Mouse (Mus musculus): ENCODE measurements around the gene Smpdl3b. TPM values are rescaled to one million over a fixed set of nuclear protein-coding genes. Genes with fewer than 3 reads are reported as not detected.
"Not testable (repeated sequence)": the region's sequence is repeated elsewhere in the genome, so short reads cannot be mapped to it uniquely, and the experiment has no call there.

The Smpdl3b gene
- polyA plus RNA-seq, 1 experiment: 0.38 TPM

DNA sequence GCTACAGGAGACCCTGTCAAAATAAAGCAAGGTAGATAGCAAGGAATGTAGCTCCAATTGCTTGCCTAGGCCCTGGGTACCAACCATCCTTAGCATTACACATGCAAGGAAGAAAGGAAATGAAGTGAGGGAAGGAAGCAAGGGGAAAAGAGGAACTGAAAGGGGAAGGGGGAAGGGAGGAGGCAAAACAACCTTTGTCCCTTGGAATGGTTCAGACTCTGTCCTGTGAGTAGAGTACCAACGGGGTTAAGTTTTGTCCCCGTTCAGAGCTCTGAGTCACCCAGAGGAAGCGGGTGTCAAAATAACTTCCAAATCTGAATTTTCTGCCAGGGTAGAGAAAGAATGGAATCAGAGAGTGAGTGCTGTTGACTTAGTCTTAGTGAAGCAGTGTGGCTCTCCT, 3.2 kb upstream of the Smpdl3b start:
- Histone ChIP-seq H3K36me3 (replicated peaks; ENCODE audit: low read length) (no peaks in the 10 kb centered on the region), H3K4me3 (replicated peaks) (no peak overlapping the region), H3K27me3 (replicated peaks) (peaks cover 29% of the 10 kb centered on the region), H3K4me1 (peaks cover 28% of the 10 kb centered on the region), H3K9me3 (no peaks in the 10 kb centered on the region)
- TF ChIP-seq GATA1 (IDR thresholded peaks at IDR 0.05; ENCODE audit: borderline replicate concordance, low read length): no peak
- TF ChIP-seq FLI1 (IDR thresholded peaks at IDR 0.05; ENCODE audit: low read length): no peak

DNA sequence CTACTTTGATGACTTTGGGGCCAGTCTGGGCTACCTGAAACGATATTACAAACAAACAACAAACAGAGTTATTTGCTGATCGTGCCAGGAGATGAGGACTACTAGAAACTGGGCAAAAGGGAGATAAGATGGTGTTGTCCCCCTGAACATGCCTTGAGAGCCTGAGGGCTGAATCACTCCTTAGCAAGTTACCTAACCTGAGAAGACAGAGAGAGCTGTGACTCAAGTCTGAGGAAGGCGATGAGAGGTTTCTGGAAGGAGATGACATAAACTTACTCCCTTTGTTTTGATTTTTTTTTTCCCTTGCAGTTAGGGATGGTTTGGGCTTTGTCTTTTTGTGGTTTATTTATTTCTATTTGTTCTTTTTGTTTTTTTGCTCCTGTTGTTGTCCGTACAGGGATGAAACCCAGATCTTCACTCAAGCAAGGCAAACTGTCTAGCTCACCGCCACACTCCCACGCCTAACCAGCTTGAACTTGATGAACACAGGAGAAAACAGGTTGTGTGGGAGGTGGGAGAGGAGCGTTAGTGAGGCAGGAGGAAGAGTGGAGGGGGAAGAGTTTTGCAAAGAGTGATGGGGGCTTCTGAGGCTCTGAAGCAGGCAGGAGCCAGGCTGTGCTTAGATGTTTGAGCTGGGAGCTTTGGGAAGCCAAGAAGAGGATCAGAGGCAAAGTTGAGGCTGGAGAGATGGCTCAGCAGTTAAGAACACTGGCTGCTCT, 740 bp upstream of the Smpdl3b start:
- peaks cover 39% of the 10 kb centered on the region for H3K27me3 ChIP-seq (replicated peaks)
- TF ChIP-seq GATA1 (IDR thresholded peaks at IDR 0.05; ENCODE audit: borderline replicate concordance, low read length) (no peak), FLI1 (IDR thresholded peaks at IDR 0.05; ENCODE audit: low read length) (no peak)
- no peaks in the 10 kb centered on the region for H3K9me3 ChIP-seq

DNA sequence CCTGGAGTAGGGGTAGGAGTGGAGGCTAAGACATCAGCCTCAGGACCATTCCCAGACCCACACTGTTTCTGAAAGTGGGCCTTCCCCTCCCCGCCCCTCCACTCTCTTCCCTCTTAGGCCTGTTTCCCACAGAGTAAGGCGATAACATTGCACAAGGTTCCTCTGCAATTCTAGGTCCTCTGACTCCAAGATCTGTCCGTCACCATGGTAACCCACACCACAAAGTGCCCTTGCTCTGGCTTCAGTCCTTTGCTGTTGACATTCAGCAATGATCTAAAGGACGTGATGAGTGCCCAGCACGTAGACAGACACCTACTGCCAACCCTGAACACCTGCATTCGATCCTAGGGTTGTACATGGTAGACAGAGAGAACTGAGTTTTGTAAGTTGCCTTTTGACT, 4.1 kb downstream of the Smpdl3b start:
- H3K4me3 ChIP-seq (replicated peaks): no peak overlapping the region

More for the DNA sequence above, 740 bp upstream of the Smpdl3b start:
- no peaks in the 10 kb centered on the region for H3K36me3 ChIP-seq (replicated peaks; ENCODE audit: low read length)
- H3K4me3 ChIP-seq (replicated peaks): peak overlapping the region; percentile 90
- peaks cover 34% of the 10 kb centered on the region for H3K4me1 ChIP-seq

DNA sequence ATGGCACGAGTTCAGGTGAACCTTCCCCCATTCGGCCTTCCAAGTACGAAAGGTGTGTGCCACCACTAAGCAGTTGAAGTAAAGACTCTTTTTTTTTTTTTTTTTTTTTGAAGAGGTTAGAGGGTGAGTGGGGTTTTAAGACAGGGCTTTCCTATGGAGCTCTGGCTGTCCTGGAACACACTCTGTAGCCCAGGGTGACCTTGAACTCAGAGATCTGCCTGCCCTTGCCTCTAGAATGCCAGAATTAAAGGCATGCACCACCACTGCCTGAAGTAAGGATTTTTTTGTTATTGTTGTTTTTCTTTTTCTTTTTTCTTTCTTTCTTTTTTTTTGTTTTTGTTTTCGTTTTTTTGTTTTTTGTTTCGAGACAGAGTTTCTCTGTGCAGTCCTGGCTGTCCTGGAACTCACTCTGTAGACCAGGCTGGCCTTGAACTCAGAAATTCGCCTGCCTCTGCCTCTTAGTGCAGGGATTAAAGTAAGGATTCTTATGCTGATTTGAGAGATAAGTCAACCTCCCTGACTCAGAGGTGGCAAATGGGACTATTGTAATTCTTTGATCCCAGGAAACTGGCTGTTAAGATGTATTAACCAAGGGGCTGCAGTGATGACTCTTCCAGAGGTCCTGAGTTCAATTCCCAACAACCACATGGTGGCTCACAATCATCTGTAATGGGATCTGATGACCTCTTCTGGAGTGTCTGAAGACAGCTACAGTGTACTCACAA, 7.6 kb downstream of the Smpdl3b start:
- peaks cover 7% of the 10 kb centered on the region for H3K27me3 ChIP-seq (replicated peaks)
- H3K36me3 ChIP-seq (replicated peaks; ENCODE audit: low read length): no peaks in the 10 kb centered on the region
- H3K4me1 ChIP-seq: peaks cover 40% of the 10 kb centered on the region
- TF ChIP-seq FLI1 (IDR thresholded peaks at IDR 0.05; ENCODE audit: low read length) (no peak), GATA1 (IDR thresholded peaks at IDR 0.05; ENCODE audit: borderline replicate concordance, low read length) (no peak)
- no peaks in the 10 kb centered on the region for H3K9me3 ChIP-seq
- no peak overlapping the region for H3K4me3 ChIP-seq (replicated peaks)

More for the DNA sequence above, 4.1 kb downstream of the Smpdl3b start:
- Histone ChIP-seq H3K4me1 (peaks cover 34% of the 10 kb centered on the region), H3K9me3 (no peaks in the 10 kb centered on the region), H3K36me3 (replicated peaks; ENCODE audit: low read length) (no peaks in the 10 kb centered on the region), H3K27me3 (replicated peaks) (peaks cover 32% of the 10 kb centered on the region)
- TF ChIP-seq GATA1 (IDR thresholded peaks at IDR 0.05; ENCODE audit: borderline replicate concordance, low read length): no peak
- TF ChIP-seq FLI1 (IDR thresholded peaks at IDR 0.05; ENCODE audit: low read length): no peak

DNA sequence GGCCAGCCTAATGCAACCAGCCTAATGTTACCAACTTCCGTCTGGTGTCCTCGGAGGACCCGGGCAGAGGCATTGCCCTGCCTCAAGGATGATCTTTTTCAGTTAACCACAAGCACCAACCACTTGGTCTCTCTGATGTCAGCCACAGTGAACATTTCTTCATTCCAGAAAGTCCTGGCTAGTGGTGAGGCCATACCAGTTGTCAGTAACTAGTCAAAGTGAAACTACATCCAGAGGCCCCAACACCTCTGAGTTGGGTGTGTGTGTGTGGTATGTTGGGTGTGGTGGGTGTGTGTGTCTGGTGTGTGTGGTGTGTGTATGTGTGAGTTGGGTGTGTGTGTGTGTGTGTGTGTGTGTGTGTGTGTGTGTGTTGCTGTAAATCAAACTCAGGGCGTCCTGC, 8.3 kb downstream of the Smpdl3b start:
- Histone ChIP-seq H3K4me3 (replicated peaks) (peak overlapping the region; percentile 31), H3K27me3 (replicated peaks) (peaks cover 6% of the 10 kb centered on the region), H3K4me1 (peaks cover 46% of the 10 kb centered on the region), H3K9me3 (no peaks in the 10 kb centered on the region), H3K36me3 (replicated peaks; ENCODE audit: low read length) (no peaks in the 10 kb centered on the region)
- TF ChIP-seq GATA1 (IDR thresholded peaks at IDR 0.05; ENCODE audit: borderline replicate concordance, low read length) (no peak), FLI1 (IDR thresholded peaks at IDR 0.05; ENCODE audit: low read length) (no peak)

DNA sequence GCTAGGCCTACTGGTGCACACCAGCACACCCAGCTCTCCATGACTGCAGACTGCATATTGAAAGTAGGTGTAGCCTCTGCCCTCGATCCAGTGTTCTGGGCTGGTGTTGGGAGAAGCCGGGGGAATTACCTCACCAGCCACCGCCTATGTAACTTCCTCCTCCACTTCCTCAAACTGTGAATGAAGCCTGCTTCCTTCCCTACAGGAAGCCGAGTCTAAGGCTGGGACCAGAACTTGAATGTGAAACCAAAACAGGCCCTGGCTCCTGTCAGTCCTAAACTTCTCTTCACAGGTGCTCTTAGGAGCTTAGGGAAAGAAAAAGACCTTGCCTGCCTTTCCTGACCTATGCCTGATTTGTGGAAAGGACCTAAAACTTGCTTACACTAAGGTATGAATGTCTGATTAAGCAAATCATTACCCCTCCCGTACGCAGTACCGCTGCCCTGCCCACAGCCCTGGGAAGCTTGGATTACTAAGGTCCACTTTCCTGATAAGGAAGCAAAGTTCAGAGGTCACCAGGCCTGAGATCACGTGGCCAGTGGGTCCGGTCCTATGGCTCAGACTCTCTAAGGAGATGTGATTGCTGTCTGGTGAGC, 9.3 kb downstream of the Smpdl3b start:
- H3K36me3 ChIP-seq (replicated peaks; ENCODE audit: low read length): no peaks in the 10 kb centered on the region
- H3K9me3 ChIP-seq: no peaks in the 10 kb centered on the region
- peak overlapping the region; percentile 86 for H3K4me3 ChIP-seq (replicated peaks)
- peaks cover 47% of the 10 kb centered on the region for H3K4me1 ChIP-seq
- no peak for TF ChIP-seq FLI1 (IDR thresholded peaks at IDR 0.05; ENCODE audit: low read length)
- no peak for TF ChIP-seq GATA1 (IDR thresholded peaks at IDR 0.05; ENCODE audit: borderline replicate concordance, low read length)
- H3K27me3 ChIP-seq (replicated peaks): peaks cover 2% of the 10 kb centered on the region

DNA sequence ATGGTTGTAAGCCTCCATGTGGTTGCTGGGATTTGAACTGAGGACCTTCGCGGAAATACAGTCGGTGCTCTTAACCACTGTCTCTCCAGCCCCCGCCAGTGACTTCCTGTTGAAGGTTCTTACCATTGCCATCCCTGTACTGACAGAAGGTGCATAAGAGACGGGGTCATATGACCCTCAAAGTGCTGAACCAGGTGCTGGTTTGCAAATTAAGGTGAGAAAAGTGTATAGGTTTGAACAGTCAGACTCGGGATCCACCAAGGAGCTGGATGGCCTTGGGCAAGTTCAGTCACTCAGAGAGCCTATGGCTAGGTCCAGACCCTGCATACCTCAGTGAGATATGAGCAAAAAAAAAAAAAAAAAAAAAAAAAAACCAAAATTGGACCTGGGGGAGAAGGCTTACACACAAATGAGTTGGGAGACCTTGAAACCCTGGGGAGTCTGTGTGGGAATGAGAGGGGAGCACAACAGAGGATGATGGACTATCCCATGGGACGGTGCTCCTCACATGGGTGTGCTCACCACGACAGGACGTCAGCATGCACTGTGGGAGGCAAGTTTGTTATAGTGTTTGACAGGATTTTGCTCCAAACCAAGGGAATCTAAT, 10.0 kb downstream of the Smpdl3b start:
- TF ChIP-seq FLI1 (IDR thresholded peaks at IDR 0.05; ENCODE audit: low read length): no peak
- no peak for TF ChIP-seq GATA1 (IDR thresholded peaks at IDR 0.05; ENCODE audit: borderline replicate concordance, low read length)
- H3K36me3 ChIP-seq (replicated peaks; ENCODE audit: low read length): no peaks in the 10 kb centered on the region
- H3K27me3 ChIP-seq (replicated peaks): peaks cover 2% of the 10 kb centered on the region
- H3K9me3 ChIP-seq: no peaks in the 10 kb centered on the region
- peak overlapping the region; percentile 86 for H3K4me3 ChIP-seq (replicated peaks)
- H3K4me1 ChIP-seq: peaks cover 50% of the 10 kb centered on the region

DNA sequence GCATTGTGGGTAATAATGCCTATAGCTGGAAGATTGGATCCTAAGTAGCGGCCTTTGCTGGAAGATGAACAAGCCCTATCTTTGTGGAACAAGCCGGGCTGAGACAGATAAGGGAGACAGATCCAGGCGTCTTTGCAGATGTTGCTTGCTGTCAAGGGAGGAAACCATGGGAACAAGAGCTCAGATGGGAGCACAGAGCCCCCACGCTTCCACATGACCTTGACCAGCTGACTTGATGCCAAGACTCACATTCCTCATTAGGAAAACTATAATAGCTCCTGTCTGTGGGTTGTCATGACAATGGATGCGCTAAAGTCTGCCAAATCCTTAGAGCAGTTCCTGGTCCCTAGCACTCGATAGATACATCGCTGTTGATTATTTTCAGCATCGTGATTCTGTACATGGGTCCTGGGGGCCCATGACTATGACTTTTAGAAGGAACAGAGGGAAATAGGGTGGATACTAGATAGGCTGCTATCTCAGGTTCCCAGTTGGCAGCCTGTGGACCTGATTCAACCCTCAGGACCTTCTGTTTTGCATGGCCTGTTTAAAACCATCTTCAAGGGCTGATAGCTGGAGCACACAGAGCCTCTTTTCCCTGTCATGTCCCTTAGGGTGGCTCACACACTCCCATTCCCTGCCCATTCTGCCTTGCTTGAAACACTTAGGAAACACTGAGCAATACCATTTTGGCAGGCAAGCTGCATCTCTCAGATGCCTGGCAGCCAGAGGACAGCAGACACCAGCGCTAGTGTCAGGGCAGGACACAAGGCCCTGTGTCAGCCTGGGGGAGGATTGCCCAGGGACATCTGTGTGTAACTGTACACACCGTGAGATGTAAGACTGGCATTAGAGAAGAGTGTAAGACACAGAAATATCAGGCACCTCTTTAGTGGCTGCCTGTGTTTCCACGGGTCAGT, 12.8 kb downstream of the Smpdl3b start:
- Histone ChIP-seq H3K36me3 (replicated peaks; ENCODE audit: low read length) (no peaks in the 10 kb centered on the region), H3K4me3 (replicated peaks) (peak overlapping the region; percentile 59), H3K9me3 (no peaks in the 10 kb centered on the region), H3K27me3 (replicated peaks) (peaks cover 21% of the 10 kb centered on the region), H3K4me1 (peaks cover 50% of the 10 kb centered on the region)
- no peak for TF ChIP-seq GATA1 (IDR thresholded peaks at IDR 0.05; ENCODE audit: borderline replicate concordance, low read length)
- TF ChIP-seq FLI1 (IDR thresholded peaks at IDR 0.05; ENCODE audit: low read length): no peak

DNA sequence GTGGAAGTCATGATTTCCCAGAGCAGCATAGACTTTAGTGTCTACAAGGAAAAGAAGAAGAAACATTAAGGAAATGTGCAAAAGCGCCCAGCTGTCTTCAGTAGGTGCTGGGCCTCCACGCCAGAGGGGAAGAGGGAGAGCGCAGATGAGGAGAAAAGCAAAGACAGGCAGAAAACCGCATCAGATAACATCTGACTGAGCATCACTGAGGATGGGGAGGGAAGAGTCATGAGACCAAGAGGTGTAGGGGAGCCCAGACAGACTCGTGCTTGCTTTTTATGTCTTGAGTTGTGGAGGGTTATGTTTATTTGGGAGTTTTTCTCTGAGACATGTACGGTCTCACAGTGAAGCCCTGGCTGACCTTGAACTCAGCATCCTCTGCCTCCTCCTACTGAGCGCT, 15.6 kb downstream of the Smpdl3b start:
- H3K4me1 ChIP-seq: peaks cover 29% of the 10 kb centered on the region
- no peaks in the 10 kb centered on the region for H3K36me3 ChIP-seq (replicated peaks; ENCODE audit: low read length)
- no peak overlapping the region for H3K4me3 ChIP-seq (replicated peaks)
- H3K9me3 ChIP-seq: no peaks in the 10 kb centered on the region
- TF ChIP-seq GATA1 (IDR thresholded peaks at IDR 0.05; ENCODE audit: borderline replicate concordance, low read length): no peak
- TF ChIP-seq FLI1 (IDR thresholded peaks at IDR 0.05; ENCODE audit: low read length): no peak
- peaks cover 40% of the 10 kb centered on the region for H3K27me3 ChIP-seq (replicated peaks)

DNA sequence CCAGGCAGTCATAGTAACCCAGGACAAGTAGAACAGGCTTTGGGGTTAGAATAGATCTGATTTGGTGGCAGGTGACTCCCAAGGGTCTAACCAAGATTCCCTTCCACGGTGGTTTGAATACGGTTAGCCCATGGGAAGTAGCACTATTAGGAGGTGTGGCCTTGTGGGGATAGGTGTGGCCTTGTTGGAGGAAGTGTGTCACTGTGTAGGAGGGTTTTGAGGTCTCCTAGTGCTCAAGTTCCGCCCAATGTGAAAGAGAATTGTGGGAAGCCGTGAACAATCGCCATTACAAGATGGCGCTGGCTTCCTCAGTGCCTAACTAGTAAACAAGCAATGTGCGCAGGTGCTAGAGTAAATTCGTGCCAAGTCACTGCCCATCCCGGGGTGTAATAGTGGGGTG, 19.9 kb downstream of the Smpdl3b start:
- H3K9me3 ChIP-seq; H3K36me3 ChIP-seq (replicated peaks; ENCODE audit: low read length); H3K4me3 ChIP-seq (replicated peaks): not testable (repeated sequence)
- Histone ChIP-seq H3K4me1 (peaks cover 35% of the 10 kb centered on the region), H3K27me3 (replicated peaks) (peaks cover 43% of the 10 kb centered on the region)
